Comparison of ENCODE assay signal across 9 mouse cellular contexts in genomic region chr2:20284425-20284824, GRCm38 (mm10).
"Had no signal": no experiment of that assay in that cellular context is flagged by ENCODE, and none has a peak within 500 bp of the region (broad histone marks: within the 10 kb centered on the region; RNA-seq: fewer than 3 reads in every experiment).

No protein-coding gene starts in this region.

- H3K9me3 ChIP-seq: kidney, embryonic 15.5 days; limb, embryonic 13.5 days; midbrain, embryonic 13.5 days had no signal

- DNase-seq: lung, adult 18-20 months; lung, postnatal 36 days; right cerebral cortex, postnatal 14 days; thymus, adult 2 months; thymus, postnatal 25 days had no signal

- H3K4me3 ChIP-seq: kidney, embryonic 15.5 days; limb, embryonic 13.5 days; midbrain, embryonic 13.5 days had no signal

- H3K4me2 ChIP-seq: kidney, embryonic 15.5 days; limb, embryonic 13.5 days; midbrain, embryonic 13.5 days had no signal

- H3K36me3 ChIP-seq: kidney, embryonic 15.5 days; limb, embryonic 13.5 days; midbrain, embryonic 13.5 days had no signal

- H3K9ac ChIP-seq: kidney, embryonic 15.5 days; limb, embryonic 13.5 days; liver, embryonic 14.5 days; midbrain, embryonic 13.5 days had no signal

- H3K4me1 ChIP-seq: kidney, embryonic 15.5 days; limb, embryonic 13.5 days; midbrain, embryonic 13.5 days had no signal

- ATAC-seq: midbrain, embryonic 13.5 days had no signal

- H3K27me3 ChIP-seq: kidney, embryonic 15.5 days; limb, embryonic 13.5 days; midbrain, embryonic 13.5 days had no signal

- H3K27ac ChIP-seq: kidney, embryonic 15.5 days; limb, embryonic 13.5 days; liver, embryonic 14.5 days; midbrain, embryonic 13.5 days had no signal
